Mouse (Mus musculus) neural tube, embryonic 13.5 days (tissue): ENCODE measurements around the gene Rnf25. TPM values are rescaled to one million over a fixed set of nuclear protein-coding genes. Genes with fewer than 3 reads are reported as not detected.

Source experiments
- ATAC-seq: fragments of 200-750 bp; cut with Nextera tagmentation; 2 replicates; pipeline ENCODE4 v1.8.0; 2017; ENCODE audit warnings: low read depth, mild to moderate bottlenecking, moderate TSS enrichment, moderate library complexity
- H3K27ac ChIP-seq: fragments of 300-500 bp; sonication (generic); replicated peaks from 2 replicates; pipeline ENCODE4 v1.5.1; 2015; ENCODE audit warnings: moderate library complexity, mild to moderate bottlenecking, inconsistent platforms
- H3K27me3 ChIP-seq: fragments of 300-500 bp; sonication (generic); 2 replicates; pipeline ENCODE4 v1.6.1; 2015; ENCODE audit warnings: mild to moderate bottlenecking, inconsistent platforms
- H3K36me3 ChIP-seq: fragments of 300-500 bp; sonication (generic); 2 replicates; pipeline ENCODE4 v1.6.1; 2015; ENCODE audit warnings: mild to moderate bottlenecking, inconsistent platforms
- H3K4me1 ChIP-seq: fragments of 300-500 bp; sonication (generic); replicated peaks from 2 replicates; pipeline ENCODE4 v1.6.1; 2015; ENCODE audit warnings: inconsistent platforms
- H3K4me2 ChIP-seq: fragments of 300-500 bp; sonication (generic); 2 replicates; pipeline ENCODE4 v1.6.1; 2015; ENCODE audit warnings: inconsistent platforms, mild to moderate bottlenecking, moderate library complexity
- H3K4me3 ChIP-seq: fragments of 300-500 bp; sonication (generic); 2 replicates; pipeline ENCODE4 v1.5.1; 2015; ENCODE audit warnings: mild to moderate bottlenecking, inconsistent platforms
- H3K9ac ChIP-seq: fragments of 300-500 bp; sonication (generic); 2 replicates; pipeline ENCODE4 v1.6.1; 2015; ENCODE audit warnings: moderate library complexity, mild to moderate bottlenecking, inconsistent platforms
- H3K9me3 ChIP-seq: fragments of 300-500 bp; sonication (generic); 2 replicates; pipeline ENCODE4 v1.6.1; 2016; ENCODE audit warnings: inconsistent platforms
- WGBS: fragments of 180-500 bp; shearing (Covaris S2); methylation state at CpG from one replicate; pipeline ENCODE4 v1.1.7; 2015; 5-methylcytosine and 5-hydroxymethylcytosine counted together
- microRNA-seq: library from miRNA; unstranded; fragments of <30 nt; microRNA quantifications from one replicate; pipeline ENCODE4, GENCODE M21; 2016
- polyA plus RNA-seq: library from polyadenylated mRNA; unstranded; fragments of >200 nt; fragmentation: Nextera tagmentation; extraction: Ambion mirVana; gene quantifications from 2 replicates; pipeline ENCODE4 v1.2.1, GENCODE M21; 2015

Rnf25 gene
- polyA plus RNA-seq, 1 experiment from 2014 or later = 42.7 TPM

- 95% methylated on average over 3 of the region's 3 CpGs for WGBS
- peak overlapping the region; percentile 50; the same call in 1 of the 2 replicates for H3K9ac ChIP-seq
- no peak overlapping the region for H3K4me3 ChIP-seq
- H3K36me3 ChIP-seq = peaks cover 26% of the 10 kb centered on the region
- H3K27me3 ChIP-seq = no peaks in the 10 kb centered on the region
- no peak overlapping the region for H3K27ac ChIP-seq
- H3K9me3 ChIP-seq = no peaks in the 10 kb centered on the region
- no peak for ATAC-seq
- H3K4me1 ChIP-seq = peaks cover 35% of the 10 kb centered on the region
- no peak overlapping the region for H3K4me2 ChIP-seq
These were observed 16.4 kb downstream of the Rnf25 start for GRCm38 (mm10) chr1:74584616-74585398.

DNA sequence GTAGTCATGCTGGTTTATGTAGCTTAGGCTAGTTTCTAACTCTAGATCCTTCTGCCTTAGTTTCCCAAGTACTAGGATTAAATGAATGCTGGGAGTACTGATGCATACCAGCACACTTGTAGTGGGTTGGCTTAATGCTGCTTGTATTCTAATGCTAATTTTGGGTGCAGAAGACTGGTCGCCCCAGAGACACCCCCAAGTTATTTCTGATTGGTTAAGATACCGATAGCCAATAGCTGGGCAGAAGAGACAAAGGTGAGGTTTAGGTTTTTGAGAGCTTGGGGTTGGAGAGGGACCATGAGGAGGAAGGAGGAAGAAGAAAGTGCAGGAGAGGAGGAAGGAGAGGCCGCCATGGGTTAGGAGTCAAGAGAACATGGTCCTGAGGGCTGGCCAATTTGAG is 18.6 kb downstream of the Rnf25 start:
- Histone ChIP-seq H3K9ac (no peak overlapping the region), H3K4me2 (no peak overlapping the region), H3K4me1 (peaks cover 25% of the 10 kb centered on the region), H3K27me3 (no peaks in the 10 kb centered on the region), H3K4me3 (no peak overlapping the region), H3K36me3 (peaks cover 40% of the 10 kb centered on the region), H3K27ac (no peak overlapping the region), H3K9me3 (no peaks in the 10 kb centered on the region)
- no peak for ATAC-seq
- WGBS = 76% methylated on average over 3 of the region's 3 CpGs

DNA sequence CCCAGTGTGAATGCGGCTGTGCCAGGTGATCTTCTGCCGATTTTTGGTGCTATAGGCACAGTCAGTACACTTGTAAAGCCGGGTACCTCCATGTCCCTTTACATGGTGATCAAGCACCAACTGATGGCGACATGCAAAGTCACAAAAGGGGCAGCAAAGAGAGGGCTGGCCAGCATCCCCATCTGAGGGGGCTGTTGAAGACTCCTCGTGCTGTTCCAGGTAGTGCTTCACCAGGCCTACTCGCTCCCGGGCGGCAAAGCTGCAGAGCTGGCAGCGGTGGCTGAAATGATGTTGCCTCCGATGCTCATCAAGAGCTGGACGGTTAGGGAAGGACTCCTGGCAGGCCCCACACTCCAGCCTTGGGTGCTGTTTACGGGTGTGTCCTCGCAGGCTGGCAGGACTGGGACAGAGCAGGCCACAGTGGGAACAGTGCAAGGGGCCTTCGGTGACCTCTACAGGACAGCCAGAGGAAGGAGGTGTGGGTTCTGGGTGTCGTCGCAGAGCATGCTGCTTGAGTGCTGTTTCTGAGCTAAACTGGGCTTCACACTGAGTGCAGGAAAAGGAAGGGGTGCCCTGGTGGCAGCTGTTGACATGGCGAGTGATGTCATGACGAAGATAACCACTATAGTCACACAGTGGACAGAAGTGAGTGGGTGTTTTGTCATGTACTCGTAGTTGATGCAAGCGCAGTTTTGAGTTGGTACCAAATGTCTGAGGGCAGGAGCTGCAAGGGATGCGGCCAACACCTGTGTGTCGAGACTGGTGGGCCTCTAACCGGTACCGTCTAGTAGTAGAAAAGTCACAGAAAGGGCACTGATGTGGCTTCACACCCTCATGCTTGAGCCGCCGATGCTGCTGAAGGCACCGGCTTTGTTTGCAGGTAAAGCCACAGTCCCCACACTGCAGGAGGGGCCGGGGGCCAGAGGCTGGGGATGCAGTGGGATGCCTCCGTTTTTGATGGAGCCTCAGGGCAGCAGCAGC is 31.2 kb downstream of the Rnf25 start:
- H3K27me3 ChIP-seq = no peaks in the 10 kb centered on the region
- H3K4me3 ChIP-seq = no peak overlapping the region
- WGBS = 91% methylated on average over 29 of the region's 29 CpGs
- H3K27ac ChIP-seq = no peak overlapping the region
- H3K4me1 ChIP-seq = no peaks in the 10 kb centered on the region
- H3K4me2 ChIP-seq = no peak overlapping the region
- H3K9ac ChIP-seq = no peak overlapping the region
- H3K9me3 ChIP-seq = no peaks in the 10 kb centered on the region
- ATAC-seq = no peak
- peaks cover 93% of the 10 kb centered on the region for H3K36me3 ChIP-seq

DNA sequence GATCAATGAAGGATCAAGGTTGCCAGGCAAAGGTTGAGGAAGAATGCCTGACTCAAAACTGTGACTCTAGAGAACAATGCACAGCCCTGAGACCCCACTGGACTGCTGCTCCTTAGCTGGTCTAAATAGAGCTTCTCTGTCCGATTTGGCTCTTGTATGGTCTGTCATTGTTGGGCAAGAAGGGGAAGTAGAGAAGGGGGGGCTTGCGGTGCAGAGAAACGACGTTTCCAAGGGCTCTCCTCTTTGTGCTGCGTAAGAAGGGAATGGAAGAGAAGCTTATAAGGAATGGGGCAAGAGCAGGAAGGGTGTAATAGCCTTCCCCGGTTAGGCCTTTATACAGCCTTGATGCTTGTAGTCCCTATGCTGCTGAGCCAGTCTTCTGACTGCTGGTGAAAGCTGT is 35.4 kb downstream of the Rnf25 start:
- no peak for ATAC-seq
- Histone ChIP-seq H3K9me3 (no peaks in the 10 kb centered on the region), H3K27ac (no peak overlapping the region), H3K9ac (no peak overlapping the region), H3K4me3 (no peak overlapping the region), H3K36me3 (peaks cover 75% of the 10 kb centered on the region), H3K4me1 (no peaks in the 10 kb centered on the region), H3K27me3 (no peaks in the 10 kb centered on the region), H3K4me2 (no peak overlapping the region)
- WGBS = 73% methylated on average over 6 of the region's 6 CpGs

- Histone ChIP-seq H3K4me3 (no peak overlapping the region), H3K27ac (no peak overlapping the region), H3K36me3 (peaks cover 12% of the 10 kb centered on the region), H3K4me1 (no peaks in the 10 kb centered on the region), H3K9me3 (no peaks in the 10 kb centered on the region), H3K4me2 (no peak overlapping the region), H3K9ac (no peak overlapping the region), H3K27me3 (no peaks in the 10 kb centered on the region)
- ATAC-seq = no peak
- 84% methylated on average over 5 of the region's 5 CpGs for WGBS
These were observed 42.1 kb downstream of the Rnf25 start for GRCm38 (mm10) chr1:74559061-74559460.

DNA sequence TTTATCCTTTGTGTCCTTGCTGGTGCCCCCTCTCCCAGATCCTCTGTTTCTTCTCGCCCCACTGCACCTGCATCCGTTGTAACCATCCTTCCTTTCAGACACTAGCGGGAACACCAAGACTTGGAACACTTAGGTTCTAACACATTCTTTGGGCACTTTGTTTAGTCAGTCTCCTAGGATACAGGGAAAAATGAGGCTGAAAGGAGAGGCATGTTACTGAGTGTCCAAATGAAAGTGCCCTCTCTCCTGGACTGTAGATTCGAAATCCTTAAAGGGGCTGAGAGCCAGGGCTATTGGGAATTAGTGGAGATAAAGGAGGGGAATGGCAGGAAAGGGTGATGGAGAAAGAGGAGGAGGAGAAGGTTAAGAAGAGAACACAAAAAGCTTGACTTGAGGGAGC is 57.0 kb downstream of the Rnf25 start, which contains the start of gene Usp37:
TSS of gene Usp37 (minus strand) at position 101 of the 400 bp plus-strand sequence.
- H3K4me3 ChIP-seq = peak within 1 kb of the TSS; percentile 17; the same call in 1 of the 2 replicates
- no peaks in the 10 kb centered on the region for H3K36me3 ChIP-seq
- H3K27me3 ChIP-seq = no peaks in the 10 kb centered on the region

More for the DNA sequence above, 57.0 kb downstream of the Rnf25 start, which contains the start of gene Usp37:
- Histone ChIP-seq H3K27ac (peak within 1 kb of the TSS; percentile 66; the same call in 1 of the 2 replicates), H3K9me3 (no peaks in the 10 kb centered on the region), H3K9ac (no peak within 1 kb of the TSS; the same call in 1 of the 2 replicates), H3K4me1 (peaks cover 19% of the 10 kb centered on the region), H3K4me2 (peak within 1 kb of the TSS; percentile 45)
- ATAC-seq = no peak
- WGBS = 41% methylated on average over 4 of the region's 4 CpGs

Small RNAs within 50 kb of the gene (microRNA-seq; reads per million reads assigned to microRNA genes)
- gene Gm25035 = not detected

Other genes with a start within 250 kb of the Rnf25 start
- 0.73 and 1.1 TPM in 2 replicates for gene Catip, start 239.3 kb downstream of the Rnf25 start, polyA plus RNA-seq
- gene Slc11a1, start 226.2 kb downstream of the Rnf25 start, polyA plus RNA-seq = 2.7 and 3.1 TPM in 2 replicates
- 22.5 and 27.1 TPM in 2 replicates for gene Ctdsp1, start 209.9 kb downstream of the Rnf25 start, polyA plus RNA-seq
- gene Vil1, start 192.0 kb downstream of the Rnf25 start, polyA plus RNA-seq = 0.10 and 0.12 TPM in 2 replicates
- gene Cnot9, start 95.3 kb downstream of the Rnf25 start, polyA plus RNA-seq = 46.8 and 48.9 TPM in 2 replicates
- gene Plcd4, start 58.5 kb downstream of the Rnf25 start, polyA plus RNA-seq = 6.5 and 8.7 TPM in 2 replicates
- 24.1 and 25.0 TPM in 2 replicates for gene Usp37, start 57.1 kb downstream of the Rnf25 start, polyA plus RNA-seq
- gene Zfp142, start 13.2 kb downstream of the Rnf25 start, polyA plus RNA-seq = 6.7 and 7.5 TPM in 2 replicates
- gene Bcs1l, start 13.1 kb downstream of the Rnf25 start, polyA plus RNA-seq = 21.7 and 22.2 TPM in 2 replicates
- 16.5 and 19.7 TPM in 2 replicates for gene Stk36, start within 50 bp of the Rnf25 start, polyA plus RNA-seq
- 7.7 and 9.7 TPM in 2 replicates for gene Ttll4, start 60.3 kb upstream of the Rnf25 start, polyA plus RNA-seq
- gene Cyp27a1, start 112.2 kb upstream of the Rnf25 start, polyA plus RNA-seq = 2.9 and 4.0 TPM in 2 replicates
- gene Prkag3, start 147.8 kb upstream of the Rnf25 start, polyA plus RNA-seq = 0.39 TPM in 1 of 2 replicates, not detected in the other
- 8.9 and 10.0 TPM in 2 replicates for gene Wnt6, start 170.5 kb upstream of the Rnf25 start, polyA plus RNA-seq
- 0.13 and 0.15 TPM in 2 replicates for gene Wnt10a, start 190.1 kb upstream of the Rnf25 start, polyA plus RNA-seq